Comparison of ENCODE assay signal across 5 mouse cellular contexts in genomic region chr17:16374855-16375221, GRCm38 (mm10).
A peak's percentile ranks its signal among the peaks of the same experiment; 100 is the strongest.
DNase-seq lines count a peak whose midpoint lies in the region; ATAC-seq lines count a peak whose summit lies in the region.
"Not testable (repeated sequence)": the region's sequence is repeated elsewhere in the genome, so short reads cannot be mapped to it uniquely, and the experiment has no call there.

No protein-coding gene starts in this region.

- H3K36me3 ChIP-seq in ES-E14 (ENCODE audit: control insufficient read depth, insufficient read depth, low read length, poor library complexity, severe bottlenecking); forebrain, embryonic 13.5 days (ENCODE audit: poor library complexity, severe bottlenecking): not testable (repeated sequence)

- WGBS in forebrain, embryonic 13.5 days = 89% methylated on average over 2 of the region's 2 CpGs

- 0 out of 2 replicates have a peak, but pooled peaks have one; percentile 24 for ATAC-seq in forebrain, embryonic 13.5 days

- H3K4me3 ChIP-seq in ES-E14 (ENCODE audit: insufficient read depth in 1 of 2, low read depth in 1 of 2, low read length in 2 of 2, poor library complexity in 1 of 2, severe bottlenecking in 1 of 2); forebrain, embryonic 13.5 days: not testable (repeated sequence)

- peaks cover 1 to 12% of the 10 kb centered on the region in 2 experiments; a peak in 3 of 4 replicates for H3K4me1 ChIP-seq in ES-E14 (ENCODE audit: control insufficient read depth in 2 of 2, insufficient read depth in 2 of 2, low read length in 2 of 2, poor library complexity in 1 of 2)
- not testable (repeated sequence) for H3K4me1 ChIP-seq in forebrain, embryonic 13.5 days

- in situ Hi-C loops in ES-E14 (cut with MboI; ENCODE audit: low sequenced_read_pairs in 2 of 2, unreplicated experiment in 2 of 2) = not testable (repeated sequence)

- H3K9ac ChIP-seq in ES-E14 (ENCODE audit: insufficient read depth, low read depth, low read length, poor library complexity, severe bottlenecking); forebrain, embryonic 13.5 days: not testable (repeated sequence)

- not testable (repeated sequence) for H3K4me2 ChIP-seq in forebrain, embryonic 13.5 days

- peak overlapping the region; percentile 79 for H3K27ac ChIP-seq in ES-E14 (ENCODE audit: insufficient read depth, low read depth, low read length, poor library complexity, severe bottlenecking)
- H3K27ac ChIP-seq in forebrain, embryonic 13.5 days = not testable (repeated sequence)

- DNase-seq in ES-CJ7 (ENCODE audit: low read depth, low spot score) = peak; percentile 69
- DNase-seq in ES-E14 (ENCODE audit: low read depth, low spot score) = not testable (repeated sequence)
- DNase-seq in R1 (ENCODE audit: low read depth, low spot score) = peak; percentile 70
- DNase-seq in ZHBTc4 (ENCODE audit: low read depth, low spot score) = peak; percentile 74

- not testable (repeated sequence) for H3K9me3 ChIP-seq in ES-E14 (ENCODE audit: control insufficient read depth, insufficient read depth, low read depth, low read length); forebrain, embryonic 13.5 days (replicated peaks)

- H3K27me3 ChIP-seq in forebrain, embryonic 13.5 days = not testable (repeated sequence)
